Mouse (Mus musculus) macrophage (primary cell): ENCODE measurements around the gene Yy2. TPM values are rescaled to one million over a fixed set of nuclear protein-coding genes. Genes with fewer than 3 reads are reported as not detected.

Experiments used
- H3K27ac ChIP-seq: fragments of 350-480 bp; formaldehyde crosslinking; 2 replicates; pipeline ENCODE4 v1.9.0; 2021
- H3K36me3 ChIP-seq: fragments of 350-480 bp; formaldehyde crosslinking; 2 replicates; pipeline ENCODE4 v1.9.0; 2021; ENCODE audit errors: inconsistent target
- H3K4me3 ChIP-seq: fragments of 350-480 bp; formaldehyde crosslinking; 2 replicates; pipeline ENCODE4 v1.9.0; 2021; ENCODE audit errors: inconsistent target
- H3K79me2 ChIP-seq: fragments of 350-480 bp; formaldehyde crosslinking; 2 replicates; pipeline ENCODE4 v1.9.0; 2021; ENCODE audit errors: inconsistent target
- WGBS: methylation state at CpG from one replicate; pipeline ENCODE4 v1.1.7; 2026; ENCODE audit warnings: inconsistent platforms; ENCODE audit not compliant: missing documents; 5-methylcytosine and 5-hydroxymethylcytosine counted together
- polyA plus RNA-seq: library from polyadenylated mRNA; stranded (reverse); fragments of 250-400 nt; gene quantifications from 3 replicates; pipeline ENCODE4 v1.2.4, GENCODE M21; 2018; ENCODE audit warnings: inconsistent platforms
- total RNA-seq, 78 experiments: library from RNA; depleted of rRNA; stranded (reverse); fragments of 250-400 nt; gene quantifications; 1 replicate in 9 of 78; 2 replicates in 24 of 78; 3 replicates in 43 of 78; 4 replicates in 2 of 78; pipeline ENCODE4 v1.2.4; 2018; ENCODE audit warnings: inconsistent platforms in 56 of 78

The Yy2 gene
- total RNA-seq (2018; cell fraction: chromatin; rRNA removed) = 10 to 100 TPM in 8 of 26 experiments, 1 to 10 TPM in 18; 3.9 to 18.4 (median 8.7) TPM
- 1 to 10 TPM; 1.5 to 3.4 (median 2.5) TPM for total RNA-seq (2018; cell fraction: cytosol; rRNA removed)
- 10 to 100 TPM in 4 of 26 experiments, 1 to 10 TPM in 22; 2.6 to 13.7 (median 7.7) TPM for total RNA-seq (2018; cell fraction: nucleus; rRNA removed)
- 1.8 to 4.2 TPM (median 3.0 TPM) in 3 replicates for polyA plus RNA-seq

DNA sequence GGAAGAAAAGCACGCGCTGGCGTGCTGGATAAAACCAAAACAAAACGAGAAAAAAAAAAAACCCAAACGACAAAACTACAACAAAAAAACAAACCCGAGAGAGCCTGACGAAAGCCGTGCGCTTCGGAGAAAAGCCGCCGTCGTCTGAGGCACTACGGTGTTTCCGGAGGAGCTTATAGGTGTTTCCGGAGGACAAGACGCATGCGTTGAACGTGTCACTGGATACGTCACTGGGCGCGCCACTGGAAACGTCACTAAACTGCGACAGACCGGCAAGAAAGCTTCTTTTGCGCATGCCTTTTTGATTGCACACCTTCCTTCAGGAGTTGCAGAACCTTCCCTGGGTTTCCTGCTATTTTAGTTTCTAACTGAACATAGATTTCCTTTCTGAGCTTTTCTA is at the start of gene Yy2:
Yy2 (minus strand) TSS at position 146 of the 400 bp plus-strand sequence.
- 88% methylated on average over 26 of the region's 26 CpGs for WGBS
- H3K79me2 ChIP-seq = no peaks in the 10 kb centered on the region

DNA sequence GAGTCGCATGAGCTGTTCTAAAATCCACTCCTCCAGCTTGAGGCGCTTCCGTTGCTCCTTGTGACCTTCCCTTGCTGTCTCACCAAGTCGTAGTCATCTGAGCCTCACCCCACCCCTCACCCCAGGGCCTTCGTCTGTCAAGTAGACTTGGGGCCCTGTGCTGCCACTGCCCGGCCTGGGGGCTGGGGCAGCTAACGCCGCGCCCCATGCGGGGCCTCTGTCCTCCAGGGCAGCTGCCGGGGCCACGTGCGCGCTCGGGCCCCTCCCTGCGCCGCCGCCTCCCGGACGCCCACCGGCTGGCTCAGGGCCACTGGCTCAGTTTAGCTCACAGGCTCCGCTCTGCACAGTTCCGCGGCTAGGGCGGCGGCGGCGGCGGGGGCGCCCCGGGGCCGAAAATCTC is 44.1 kb upstream of the Yy2 start:
- H3K79me2 ChIP-seq = no peaks in the 10 kb centered on the region
- 44% methylated on average over 32 of the region's 32 CpGs for WGBS
- H3K36me3 ChIP-seq = no peaks in the 10 kb centered on the region
- H3K27ac ChIP-seq = no peak overlapping the region
- no peak overlapping the region for H3K4me3 ChIP-seq

More for the DNA sequence above, at the start of gene Yy2:
- H3K36me3 ChIP-seq = 0 out of 2 replicates have a peak, but pooled peaks cover 11% of the 10 kb centered on the region
- no peak within 1 kb of the TSS for H3K4me3 ChIP-seq
- H3K27ac ChIP-seq = no peak within 1 kb of the TSS

DNA sequence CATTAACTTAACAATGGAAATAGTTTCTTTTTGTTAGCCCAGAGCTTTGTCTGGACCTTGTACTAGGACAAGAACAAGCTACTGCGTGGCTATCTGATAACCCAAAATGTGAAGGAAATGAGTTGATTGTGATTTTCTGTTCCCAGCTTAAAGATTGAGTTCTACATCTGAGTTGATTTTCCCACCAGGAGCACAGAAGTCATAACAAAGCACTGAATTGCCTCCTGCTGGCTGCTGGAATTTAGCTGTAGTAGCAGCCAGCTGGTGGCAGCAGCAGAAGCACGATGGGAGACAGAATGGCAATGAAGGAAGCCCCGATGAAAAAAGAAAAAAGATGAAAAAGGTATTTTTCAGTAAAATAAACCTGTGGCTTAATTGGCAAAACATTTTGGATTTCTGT is 32.7 kb upstream of the Yy2 start:
- no peaks in the 10 kb centered on the region for H3K36me3 ChIP-seq
- no peak overlapping the region for H3K27ac ChIP-seq
- no peak overlapping the region for H3K4me3 ChIP-seq
- WGBS = 24% methylated on average over 3 of the region's 3 CpGs
- H3K79me2 ChIP-seq = peaks cover 26% of the 10 kb centered on the region

DNA sequence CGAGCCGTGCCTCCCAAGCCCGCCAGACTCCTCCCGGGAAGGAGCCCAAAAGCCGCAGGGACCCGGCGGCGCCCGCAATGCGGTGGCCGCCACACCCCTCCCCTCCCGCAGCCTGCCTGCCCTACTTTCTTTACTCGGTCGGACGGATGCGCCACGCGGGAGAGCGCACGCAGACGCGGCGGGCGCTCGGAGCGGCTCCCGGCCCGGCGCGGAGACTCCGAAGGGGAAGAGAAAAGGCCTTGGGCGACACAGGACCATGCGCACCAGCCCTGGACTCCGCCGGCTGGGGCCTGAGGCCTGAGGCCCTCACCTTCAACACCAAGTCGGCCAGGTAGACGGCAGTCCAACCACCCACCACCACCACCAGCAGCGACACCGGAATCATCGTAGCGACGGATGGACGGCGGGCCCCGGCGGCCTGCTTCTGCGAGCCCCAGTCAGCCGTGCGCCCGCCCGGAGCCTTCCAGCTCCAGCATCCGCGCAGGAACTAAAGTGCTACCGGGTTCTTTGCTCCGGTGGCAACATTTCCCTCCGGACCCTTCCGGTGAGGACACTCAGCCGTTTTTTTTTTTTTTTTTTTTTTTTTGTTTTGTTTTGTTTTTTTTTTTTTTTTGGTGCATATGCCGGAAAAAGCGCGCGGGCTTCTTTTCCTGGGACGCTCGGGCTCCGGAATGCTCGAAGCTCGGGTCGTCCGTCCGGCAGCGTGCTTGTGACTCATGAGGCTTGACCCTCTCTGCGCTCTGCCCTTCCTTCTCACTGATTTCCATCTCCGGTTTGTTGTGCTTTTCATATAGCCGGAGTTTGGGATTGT is 29.6 kb upstream of the Yy2 start, which contains the start of gene Mbtps2:
Mbtps2 (minus strand) TSS at position 530 of the 811 bp plus-strand sequence.
- 30% methylated on average over 23 of the region's 74 CpGs for WGBS
- peak within 1 kb of the TSS; percentile 65 for H3K27ac ChIP-seq
- no peaks in the 10 kb centered on the region for H3K36me3 ChIP-seq
- H3K79me2 ChIP-seq = peaks cover 56% of the 10 kb centered on the region
- peak within 1 kb of the TSS; percentile 37 for H3K4me3 ChIP-seq

DNA sequence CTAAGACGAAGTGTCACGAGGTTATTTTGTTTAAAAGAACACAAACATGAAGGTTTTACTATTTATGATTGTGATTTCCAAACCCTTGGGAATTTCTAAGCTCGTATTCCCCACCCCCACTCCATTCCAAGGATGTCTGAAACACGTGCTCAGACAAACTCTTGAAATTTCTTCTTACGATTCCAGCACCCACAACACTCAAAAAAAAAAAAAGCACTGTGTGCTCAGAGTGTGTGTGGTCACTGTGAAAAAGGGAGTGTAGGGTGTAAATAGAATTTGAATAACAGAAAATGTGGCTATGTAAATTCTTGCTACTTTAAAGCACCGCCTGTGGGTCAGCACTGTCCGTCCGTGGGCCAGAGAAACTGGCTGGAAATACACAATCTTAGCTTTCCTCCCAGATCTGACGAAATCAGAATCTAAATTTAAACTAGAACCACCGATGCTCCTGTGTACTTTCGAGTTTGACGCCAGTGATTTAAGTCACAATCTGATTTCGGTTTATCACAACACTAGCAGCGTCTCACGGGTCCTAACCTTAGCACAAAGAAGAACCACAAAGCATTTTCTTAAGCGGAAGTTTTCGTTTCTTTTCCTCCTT is 28.9 kb upstream of the Yy2 start:
- H3K36me3 ChIP-seq = no peaks in the 10 kb centered on the region
- H3K79me2 ChIP-seq = peaks cover 63% of the 10 kb centered on the region
- 13% methylated on average over 17 of the region's 17 CpGs for WGBS
- H3K27ac ChIP-seq = peak overlapping the region; percentile 57
- peak overlapping the region; percentile 37 for H3K4me3 ChIP-seq

DNA sequence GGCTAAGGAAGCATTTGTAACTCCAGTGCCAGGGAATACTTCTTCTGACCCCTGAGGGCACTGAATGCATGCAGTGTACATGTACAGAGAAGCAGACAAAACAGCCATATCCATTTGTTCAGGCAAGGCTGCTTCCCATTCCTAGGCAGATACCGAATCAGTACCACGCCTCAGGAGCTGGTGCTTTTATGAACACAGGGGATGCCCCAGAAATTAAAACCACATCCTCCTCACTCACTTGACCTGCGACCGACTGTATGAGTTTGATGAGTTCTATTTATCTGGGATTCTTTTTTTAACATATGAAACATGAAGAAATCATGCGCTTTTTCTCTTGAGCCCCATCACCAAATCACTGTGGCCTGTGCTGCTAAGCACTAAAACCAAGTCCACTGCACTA is 28.0 kb upstream of the Yy2 start:
- Histone ChIP-seq H3K36me3 (no peaks in the 10 kb centered on the region), H3K4me3 (peak overlapping the region; percentile 37; the same call in 1 of the 2 replicates), H3K27ac (peak overlapping the region; percentile 57), H3K79me2 (peaks cover 71% of the 10 kb centered on the region)
- 43% methylated on average over 5 of the region's 5 CpGs for WGBS

DNA sequence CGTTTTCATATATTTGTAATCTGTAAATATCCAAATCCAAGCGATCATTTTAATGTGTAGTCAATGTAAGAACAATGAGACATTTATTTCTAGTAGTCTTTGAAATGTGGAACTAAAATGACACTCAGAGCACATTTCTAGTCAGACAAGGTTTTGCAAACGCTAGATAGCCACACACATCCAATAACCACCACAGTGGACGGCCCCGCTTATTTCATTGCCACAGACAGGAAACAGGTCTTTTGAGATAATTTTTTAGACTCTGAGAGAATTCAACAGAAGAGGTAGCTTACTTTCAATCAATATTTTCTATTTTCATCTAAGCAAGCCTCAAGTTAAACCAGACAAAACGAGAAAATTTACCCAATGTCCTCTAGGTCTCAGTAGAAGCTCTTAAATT is 27.1 kb upstream of the Yy2 start:
- peaks cover 75% of the 10 kb centered on the region for H3K79me2 ChIP-seq
- H3K4me3 ChIP-seq = no peak overlapping the region
- H3K27ac ChIP-seq = no peak overlapping the region
- WGBS = 57% methylated on average over 6 of the region's 6 CpGs
- H3K36me3 ChIP-seq = no peaks in the 10 kb centered on the region

DNA sequence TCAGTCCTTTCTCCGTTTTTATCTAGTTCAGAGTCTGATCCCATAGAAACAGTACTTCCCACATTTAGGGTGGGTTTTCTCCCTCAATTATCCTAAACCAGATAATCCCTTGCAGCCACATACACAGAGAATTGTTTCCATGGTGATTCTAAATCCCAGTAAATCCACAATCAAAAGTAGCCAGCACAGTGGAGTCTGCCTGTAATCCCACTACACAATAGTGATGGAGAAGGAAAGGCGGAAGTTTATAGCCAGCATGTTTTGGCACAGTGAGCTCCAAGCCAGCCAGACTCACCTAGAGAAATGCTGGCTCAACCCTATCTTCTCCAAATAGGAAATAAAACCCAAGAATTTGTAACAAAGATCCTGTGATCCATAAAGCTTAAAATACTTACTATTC is 25.8 kb upstream of the Yy2 start:
- H3K79me2 ChIP-seq = peaks cover 66% of the 10 kb centered on the region
- no peak overlapping the region for H3K4me3 ChIP-seq
- no peak overlapping the region for H3K27ac ChIP-seq
- no peaks in the 10 kb centered on the region for H3K36me3 ChIP-seq
- 82% methylated on average over 2 of the region's 2 CpGs for WGBS

DNA sequence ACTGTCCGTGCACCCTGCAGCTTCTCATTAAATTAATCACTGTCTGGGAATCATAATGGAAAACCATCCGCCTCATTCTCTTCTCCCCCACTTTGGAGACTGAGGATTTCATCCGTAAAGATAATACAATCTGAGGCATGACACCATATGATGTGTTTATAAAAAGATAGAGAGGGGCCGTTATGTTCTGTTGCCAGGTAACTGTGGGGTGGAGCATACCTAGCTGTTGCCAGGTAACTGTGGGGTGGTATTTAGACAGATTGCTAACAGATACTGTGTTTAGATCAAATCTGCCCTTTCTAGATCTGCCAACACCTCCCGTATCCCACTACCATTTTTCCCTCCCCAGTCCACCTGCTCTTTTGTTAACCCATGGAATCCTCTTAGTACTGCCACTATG is 18.2 kb upstream of the Yy2 start:
- H3K27ac ChIP-seq = no peak overlapping the region
- no peaks in the 10 kb centered on the region for H3K36me3 ChIP-seq
- H3K79me2 ChIP-seq = peaks cover 19% of the 10 kb centered on the region; the same call in 1 of the 2 replicates
- no peak overlapping the region for H3K4me3 ChIP-seq
- WGBS = 97% methylated on average over 5 of the region's 5 CpGs

DNA sequence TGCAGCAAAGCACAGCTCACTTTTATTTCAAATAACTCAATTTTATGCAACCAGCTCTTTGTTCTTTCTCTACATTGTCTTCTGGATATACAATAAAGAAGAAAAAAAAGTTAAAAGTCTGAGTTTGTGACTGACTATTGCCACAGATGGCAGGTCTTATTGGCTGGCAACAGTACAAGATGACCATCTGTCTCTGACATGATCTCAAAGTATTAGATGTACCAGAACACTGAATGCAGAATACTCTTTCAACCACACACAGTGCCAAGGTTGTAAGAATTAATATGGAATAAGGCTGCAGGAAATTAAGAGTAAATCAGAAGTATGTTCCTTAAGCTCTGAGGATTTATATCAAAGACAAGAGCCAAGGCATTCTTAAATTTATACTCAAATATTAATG is 17.6 kb upstream of the Yy2 start:
- Histone ChIP-seq H3K36me3 (no peaks in the 10 kb centered on the region), H3K4me3 (no peak overlapping the region), H3K79me2 (peaks cover 14% of the 10 kb centered on the region; the same call in 1 of the 2 replicates), H3K27ac (peak overlapping the region; percentile 74)

DNA sequence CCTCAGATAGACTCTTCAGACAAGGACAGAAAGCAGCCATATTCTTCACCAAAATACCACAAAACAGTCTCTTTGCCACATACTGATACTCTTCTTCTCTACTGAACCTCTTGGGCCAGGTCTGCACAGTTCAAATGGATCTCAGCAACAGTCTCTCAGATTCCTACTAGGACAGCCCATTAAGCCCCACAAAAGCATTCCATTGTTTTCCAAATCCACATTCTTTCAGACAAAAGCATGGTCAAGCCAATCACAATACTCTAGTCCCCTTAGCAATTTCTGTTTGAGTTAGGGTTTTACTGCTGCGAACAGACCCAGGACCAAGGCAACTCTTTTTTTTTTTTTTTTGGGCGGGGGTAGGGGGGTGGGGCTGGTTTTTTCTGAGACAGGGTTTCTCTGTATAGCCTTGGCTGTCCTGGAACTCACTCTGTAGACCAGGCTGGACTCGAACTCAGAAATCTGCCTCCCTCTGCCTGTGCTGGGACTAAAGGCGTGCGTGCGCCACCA is 10.4 kb upstream of the Yy2 start:
- H3K36me3 ChIP-seq = no peaks in the 10 kb centered on the region
- no peak overlapping the region for H3K27ac ChIP-seq
- H3K4me3 ChIP-seq = no peak overlapping the region
- 93% methylated on average over 6 of the region's 6 CpGs for WGBS
- H3K79me2 ChIP-seq = peaks cover 5% of the 10 kb centered on the region; the same call in 1 of the 2 replicates

DNA sequence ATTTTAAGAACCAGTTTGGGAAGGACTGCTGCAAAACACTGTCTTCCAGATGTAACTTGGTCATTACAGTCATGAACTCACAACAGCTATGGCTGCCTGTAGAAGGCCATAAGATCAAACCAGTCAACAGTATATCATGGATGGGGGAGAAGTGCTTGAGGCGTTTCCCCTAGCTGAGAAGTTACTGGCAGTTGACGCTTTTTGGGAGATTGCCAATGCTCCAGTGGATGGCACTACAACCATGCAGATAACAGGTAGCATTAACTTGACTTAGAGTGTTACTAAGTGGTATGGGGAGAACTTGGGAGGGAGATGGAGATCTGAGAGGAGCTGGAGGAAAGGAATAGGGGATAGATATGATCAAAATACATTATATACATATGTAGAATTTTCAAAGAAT is 5.9 kb upstream of the Yy2 start:
- Histone ChIP-seq H3K27ac (no peak overlapping the region), H3K79me2 (no peaks in the 10 kb centered on the region; the same call in 1 of the 2 replicates), H3K36me3 (no peaks in the 10 kb centered on the region), H3K4me3 (no peak overlapping the region)
- WGBS = 84% methylated on average over 2 of the region's 2 CpGs

DNA sequence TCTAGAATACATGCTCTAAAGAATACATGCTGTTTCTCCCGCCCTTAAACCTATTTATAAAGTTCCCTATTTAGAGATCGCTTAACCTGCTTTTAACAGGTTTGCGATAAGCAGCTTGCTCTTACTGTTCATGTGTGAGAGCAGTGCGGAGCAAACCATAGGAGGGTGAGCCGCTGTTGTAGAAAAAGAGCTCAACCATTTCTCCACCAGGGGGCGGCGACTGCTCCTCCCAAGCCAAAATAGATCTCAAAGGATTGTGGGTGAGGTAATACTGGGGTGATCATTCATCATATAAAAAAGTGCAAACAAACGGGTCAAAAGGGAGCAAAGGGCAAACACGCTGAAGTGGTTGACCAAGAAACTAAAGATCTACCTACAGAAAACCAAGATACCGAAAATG is 5.0 kb downstream of the Yy2 start:
- WGBS = 80% methylated on average over 7 of the region's 10 CpGs
- no peak overlapping the region for H3K4me3 ChIP-seq
- no peaks in the 10 kb centered on the region for H3K79me2 ChIP-seq
- H3K36me3 ChIP-seq = 0 out of 2 replicates have a peak, but pooled peaks cover 11% of the 10 kb centered on the region
- no peak overlapping the region for H3K27ac ChIP-seq

DNA sequence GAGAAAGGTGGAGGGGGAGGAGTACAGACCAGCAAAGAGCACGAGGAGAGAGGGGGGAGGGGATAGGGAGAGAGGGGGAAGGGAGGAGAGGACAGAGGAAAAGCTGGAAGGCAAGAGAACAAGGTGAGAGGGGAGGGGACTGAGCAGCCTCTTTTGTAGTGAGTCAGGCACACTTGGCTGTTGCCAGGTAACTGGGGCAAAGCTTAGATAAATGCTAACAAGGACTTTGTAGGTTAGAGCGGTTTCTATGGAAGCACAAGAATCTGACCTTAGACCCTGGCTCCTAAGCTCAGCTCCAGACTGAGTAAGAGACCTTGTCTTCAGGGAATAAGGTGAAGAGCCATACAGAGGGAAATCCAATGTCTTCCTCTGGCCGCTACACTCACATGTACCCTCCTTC is 21.7 kb downstream of the Yy2 start:
- Histone ChIP-seq H3K27ac (no peak overlapping the region), H3K4me3 (no peak overlapping the region), H3K79me2 (no peaks in the 10 kb centered on the region), H3K36me3 (no peaks in the 10 kb centered on the region)
- WGBS = 58% methylated on average over 2 of the region's 3 CpGs
